Mouse (Mus musculus) kidney, postnatal 14 days (tissue): ENCODE measurements around the gene Atrn.
"Not testable (repeated sequence)": the region's sequence is repeated elsewhere in the genome, so short reads cannot be mapped to it uniquely, and the experiment has no call there.

ENCODE experiments used
- DNase-seq: peaks from one replicate; pipeline ENCODE4 v3.0.0; 2022; ENCODE audit warnings: mixed read lengths

The Atrn gene

GRCm38 (mm10) chr2:130961851-130962250 is 55.6 kb downstream of the Atrn start:
- DNase-seq, result peak; percentile 30

GRCm38 (mm10) chr2:130965042-130965441 is 58.7 kb downstream of the Atrn start:
- DNase-seq, result no peak

- DNase-seq, result no peak
Measured at GRCm38 (mm10) chr2:130971030-130971429, 64.7 kb downstream of the Atrn start.

- no peak for DNase-seq
Measured at GRCm38 (mm10) chr2:130972386-130972785, 66.1 kb downstream of the Atrn start.

GRCm38 (mm10) chr2:130974928-130975327 is 68.6 kb downstream of the Atrn start:
- DNase-seq, result no peak

- DNase-seq, result no peak
Measured at GRCm38 (mm10) chr2:130977589-130977988, 71.3 kb downstream of the Atrn start.

GRCm38 (mm10) chr2:130978058-130978847 is 72.0 kb downstream of the Atrn start:
- no peak for DNase-seq

GRCm38 (mm10) chr2:130979138-130979537 is 72.8 kb downstream of the Atrn start:
- DNase-seq, result no peak

GRCm38 (mm10) chr2:130992818-130993217 is 86.5 kb downstream of the Atrn start:
- DNase-seq, result no peak

- no peak for DNase-seq
Measured at GRCm38 (mm10) chr2:131009123-131009522, 102.8 kb downstream of the Atrn start.

GRCm38 (mm10) chr2:131010566-131010965 is 104.3 kb downstream of the Atrn start:
- no peak for DNase-seq

GRCm38 (mm10) chr2:131025230-131025629 is 118.9 kb downstream of the Atrn start:
- no peak for DNase-seq

GRCm38 (mm10) chr2:131026941-131027340 is 120.6 kb downstream of the Atrn start:
- no peak for DNase-seq

GRCm38 (mm10) chr2:131029065-131029935 is 123.0 kb downstream of the Atrn start:
- peak; percentile 21 for DNase-seq

- DNase-seq, result no peak
Measured at GRCm38 (mm10) chr2:131030561-131030960, 124.3 kb downstream of the Atrn start.

GRCm38 (mm10) chr2:131030998-131031397 is 124.7 kb downstream of the Atrn start:
- DNase-seq, result no peak

- DNase-seq, result not testable (repeated sequence)
Measured at GRCm38 (mm10) chr2:131031406-131031805, 125.1 kb downstream of the Atrn start.

GRCm38 (mm10) chr2:131036343-131036742 is 130.0 kb downstream of the Atrn start:
- DNase-seq, result no peak

GRCm38 (mm10) chr2:131036757-131037156 is 130.5 kb downstream of the Atrn start:
- DNase-seq, result no peak

GRCm38 (mm10) chr2:131037226-131037990 is 131.1 kb downstream of the Atrn start:
- DNase-seq, result peak; percentile 47

GRCm38 (mm10) chr2:131038197-131038596 is 131.9 kb downstream of the Atrn start:
- no peak for DNase-seq

- DNase-seq, result no peak
Measured at GRCm38 (mm10) chr2:131038675-131039074, 132.4 kb downstream of the Atrn start.
